Mouse (Mus musculus): Measurements from ENCODE around the gene Dap.

DNA sequence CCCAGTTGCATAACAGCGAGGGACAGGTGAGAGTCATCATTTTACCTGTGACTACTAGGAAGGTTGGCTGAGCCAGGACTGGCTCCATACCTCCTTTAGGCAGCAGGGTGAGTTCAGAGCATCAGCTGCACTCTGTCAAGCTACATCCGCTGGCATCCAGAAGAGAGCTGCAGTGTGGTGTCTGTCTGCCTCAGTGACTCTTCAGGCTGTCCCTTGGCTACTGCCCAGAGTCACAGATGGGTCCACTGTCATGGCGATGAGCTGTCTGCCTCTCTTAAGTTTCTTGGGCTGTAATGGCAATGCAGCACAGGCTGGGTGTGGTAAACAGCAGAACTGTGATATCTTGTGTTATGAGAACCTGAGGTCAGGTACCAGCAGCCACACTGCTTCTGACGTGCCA lies 16.1 kb downstream of the Dap start:
- TF ChIP-seq CTCF (IDR thresholded peaks at IDR 0.05; ENCODE audit: low read depth, low read length) (no peak), GATA1 (IDR thresholded peaks at IDR 0.05; ENCODE audit: borderline replicate concordance, low read length) (no peak)
